Mouse (Mus musculus): ENCODE data around the gene Notch2.

GRCm38 (mm10) chr3:97994818-97995217 lies 18.5 kb upstream of the Notch2 start:
- TF ChIP-seq CTCF (IDR thresholded peaks at IDR 0.05; ENCODE audit: borderline replicate concordance, control insufficient read depth, extremely low read depth, insufficient read depth, low read length, poor library complexity) (no peak), POLR2A (IDR thresholded peaks at IDR 0.05; ENCODE audit: control insufficient read depth, extremely low read depth, insufficient read depth, low read length, poor library complexity) (no peak)

Measured in thymus, adult 2 months (tissue).